Mouse (Mus musculus): ENCODE results near the gene Tmem163. TPM values are rescaled to one million over a fixed set of nuclear protein-coding genes. Genes with fewer than 3 reads are reported as not detected.

The Tmem163 gene
- polyA plus RNA-seq, 1 experiment = 0.06 TPM

GRCm38 (mm10) chr1:127573186-127573585 lies 106.2 kb downstream of the Tmem163 start:
- Histone ChIP-seq H3K27me3 (ENCODE audit: control insufficient read depth, insufficient read depth, insufficient read length) (no peaks in the 10 kb centered on the region), H3K36me3 (ENCODE audit: control insufficient read depth, insufficient read depth) (no peaks in the 10 kb centered on the region), H3K79me3 (ENCODE audit: low read depth) (no peaks in the 10 kb centered on the region), H3K79me2 (ENCODE audit: control insufficient read depth, insufficient read depth) (no peaks in the 10 kb centered on the region), H3K4me3 (ENCODE audit: insufficient read depth, poor library complexity, severe bottlenecking) (no peak overlapping the region), H3ac (ENCODE audit: control insufficient read depth, insufficient read length, low read depth) (no peak overlapping the region)
- TF ChIP-seq MAX (IDR thresholded peaks at IDR 0.05) (no peak), CEBPB (IDR thresholded peaks at IDR 0.05; ENCODE audit: low read depth) (no peak), MYOD1 (IDR thresholded peaks at IDR 0.05; ENCODE audit: control insufficient read depth, insufficient read length, low read depth) (no peak), FOSL1 (IDR thresholded peaks at IDR 0.05; ENCODE audit: insufficient read depth, low read length, poor library complexity, severe bottlenecking) (no peak), CTCF (IDR thresholded peaks at IDR 0.05; ENCODE audit: control insufficient read depth, insufficient read depth, insufficient read length) (no peak), MYOG (IDR thresholded peaks at IDR 0.05; ENCODE audit: control insufficient read depth, extremely low read depth, insufficient read length) (no peak), USF1 (IDR thresholded peaks at IDR 0.05; ENCODE audit: low read depth) (no peak)

- H3K4me3 ChIP-seq (ENCODE audit: insufficient read depth, poor library complexity, severe bottlenecking) = no peak overlapping the region
- TF ChIP-seq CEBPB (IDR thresholded peaks at IDR 0.05; ENCODE audit: low read depth) (no peak), CTCF (IDR thresholded peaks at IDR 0.05; ENCODE audit: control insufficient read depth, insufficient read depth, insufficient read length) (no peak), MYOG (IDR thresholded peaks at IDR 0.05; ENCODE audit: control insufficient read depth, extremely low read depth, insufficient read length) (no peak), MYOD1 (IDR thresholded peaks at IDR 0.05; ENCODE audit: control insufficient read depth, insufficient read length, low read depth) (no peak), USF1 (IDR thresholded peaks at IDR 0.05; ENCODE audit: low read depth) (no peak), FOSL1 (IDR thresholded peaks at IDR 0.05; ENCODE audit: insufficient read depth, low read length, poor library complexity, severe bottlenecking) (no peak), MAX (IDR thresholded peaks at IDR 0.05) (no peak)
- H3ac ChIP-seq (ENCODE audit: control insufficient read depth, insufficient read length, low read depth) = no peak overlapping the region
- no peaks in the 10 kb centered on the region for H3K36me3 ChIP-seq (ENCODE audit: control insufficient read depth, insufficient read depth)
- H3K79me3 ChIP-seq (ENCODE audit: low read depth) = no peaks in the 10 kb centered on the region
- no peaks in the 10 kb centered on the region for H3K27me3 ChIP-seq (ENCODE audit: control insufficient read depth, insufficient read depth, insufficient read length)
- H3K79me2 ChIP-seq (ENCODE audit: control insufficient read depth, insufficient read depth) = no peaks in the 10 kb centered on the region
Observed at GRCm38 (mm10) chr1:127568641-127569040, 110.7 kb downstream of the Tmem163 start.

GRCm38 (mm10) chr1:127556486-127556845 lies 122.9 kb downstream of the Tmem163 start:
- no peaks in the 10 kb centered on the region for H3K79me3 ChIP-seq (ENCODE audit: low read depth)
- H3K4me3 ChIP-seq (ENCODE audit: insufficient read depth, poor library complexity, severe bottlenecking) = no peak overlapping the region
- peaks cover 6% of the 10 kb centered on the region for H3K27me3 ChIP-seq (ENCODE audit: control insufficient read depth, insufficient read depth, insufficient read length)
- H3K79me2 ChIP-seq (ENCODE audit: control insufficient read depth, insufficient read depth) = no peaks in the 10 kb centered on the region
- H3ac ChIP-seq (ENCODE audit: control insufficient read depth, insufficient read length, low read depth) = no peak overlapping the region
- H3K36me3 ChIP-seq (ENCODE audit: control insufficient read depth, insufficient read depth) = no peaks in the 10 kb centered on the region
- TF ChIP-seq CTCF (IDR thresholded peaks at IDR 0.05; ENCODE audit: control insufficient read depth, insufficient read depth, insufficient read length) (no peak), FOSL1 (IDR thresholded peaks at IDR 0.05; ENCODE audit: insufficient read depth, low read length, poor library complexity, severe bottlenecking) (no peak), USF1 (IDR thresholded peaks at IDR 0.05; ENCODE audit: low read depth) (no peak), MYOD1 (IDR thresholded peaks at IDR 0.05; ENCODE audit: control insufficient read depth, insufficient read length, low read depth) (no peak), MAX (IDR thresholded peaks at IDR 0.05) (no peak), MYOG (IDR thresholded peaks at IDR 0.05; ENCODE audit: control insufficient read depth, extremely low read depth, insufficient read length) (no peak), CEBPB (IDR thresholded peaks at IDR 0.05; ENCODE audit: low read depth) (no peak)

GRCm38 (mm10) chr1:127555822-127556485 lies 123.4 kb downstream of the Tmem163 start:
- H3K4me3 ChIP-seq (ENCODE audit: insufficient read depth, poor library complexity, severe bottlenecking) = no peak overlapping the region
- no peaks in the 10 kb centered on the region for H3K36me3 ChIP-seq (ENCODE audit: control insufficient read depth, insufficient read depth)
- no peaks in the 10 kb centered on the region for H3K79me2 ChIP-seq (ENCODE audit: control insufficient read depth, insufficient read depth)
- H3ac ChIP-seq (ENCODE audit: control insufficient read depth, insufficient read length, low read depth) = no peak overlapping the region
- H3K27me3 ChIP-seq (ENCODE audit: control insufficient read depth, insufficient read depth, insufficient read length) = peaks cover 6% of the 10 kb centered on the region
- no peaks in the 10 kb centered on the region for H3K79me3 ChIP-seq (ENCODE audit: low read depth)
- TF ChIP-seq CEBPB (IDR thresholded peaks at IDR 0.05; ENCODE audit: low read depth) (no peak), CTCF (IDR thresholded peaks at IDR 0.05; ENCODE audit: control insufficient read depth, insufficient read depth, insufficient read length) (no peak), USF1 (IDR thresholded peaks at IDR 0.05; ENCODE audit: low read depth) (no peak), MAX (IDR thresholded peaks at IDR 0.05) (no peak), FOSL1 (IDR thresholded peaks at IDR 0.05; ENCODE audit: insufficient read depth, low read length, poor library complexity, severe bottlenecking) (no peak), MYOG (IDR thresholded peaks at IDR 0.05; ENCODE audit: control insufficient read depth, extremely low read depth, insufficient read length) (no peak), MYOD1 (IDR thresholded peaks at IDR 0.05; ENCODE audit: control insufficient read depth, insufficient read length, low read depth) (no peak)

GRCm38 (mm10) chr1:127548078-127548477 lies 131.3 kb downstream of the Tmem163 start:
- Histone ChIP-seq H3ac (ENCODE audit: control insufficient read depth, insufficient read length, low read depth) (no peak overlapping the region), H3K36me3 (ENCODE audit: control insufficient read depth, insufficient read depth) (no peaks in the 10 kb centered on the region), H3K79me3 (ENCODE audit: low read depth) (no peaks in the 10 kb centered on the region), H3K4me3 (ENCODE audit: insufficient read depth, poor library complexity, severe bottlenecking) (no peak overlapping the region), H3K27me3 (ENCODE audit: control insufficient read depth, insufficient read depth, insufficient read length) (peaks cover 6% of the 10 kb centered on the region), H3K79me2 (ENCODE audit: control insufficient read depth, insufficient read depth) (no peaks in the 10 kb centered on the region)
- TF ChIP-seq MAX (IDR thresholded peaks at IDR 0.05) = no peak
- TF ChIP-seq CEBPB (IDR thresholded peaks at IDR 0.05; ENCODE audit: low read depth) = no peak
- TF ChIP-seq USF1 (IDR thresholded peaks at IDR 0.05; ENCODE audit: low read depth) = no peak
- no peak for TF ChIP-seq MYOD1 (IDR thresholded peaks at IDR 0.05; ENCODE audit: control insufficient read depth, insufficient read length, low read depth)
- no peak for TF ChIP-seq FOSL1 (IDR thresholded peaks at IDR 0.05; ENCODE audit: insufficient read depth, low read length, poor library complexity, severe bottlenecking)
- TF ChIP-seq MYOG (IDR thresholded peaks at IDR 0.05; ENCODE audit: control insufficient read depth, extremely low read depth, insufficient read length) = no peak
- TF ChIP-seq CTCF (IDR thresholded peaks at IDR 0.05; ENCODE audit: control insufficient read depth, insufficient read depth, insufficient read length) = no peak

Data from C2C12 (cell line).